Mouse (Mus musculus) myocyte (in vitro differentiated cells): Measurements from ENCODE around the gene Efcab12. TPM values are rescaled to one million over a fixed set of nuclear protein-coding genes. Genes with fewer than 3 reads are reported as not detected.
A peak's percentile ranks its signal among the peaks of the same experiment; 100 is the strongest.

Experiments
- H3K27me3 ChIP-seq: one replicate; pipeline ENCODE4 v1.6.1; 2011; ENCODE audit not compliant: control insufficient read depth, insufficient read depth, insufficient read length
- H3K36me3 ChIP-seq: one replicate; pipeline ENCODE4 v1.6.1; 2011; ENCODE audit not compliant: control insufficient read depth, insufficient read depth
- H3K4me2 ChIP-seq: one replicate; pipeline ENCODE4 v1.6.1; 2011; ENCODE audit warnings: low read depth, control low read depth
- H3K4me3 ChIP-seq: one replicate; pipeline ENCODE4 v1.5.1; 2011; ENCODE audit warnings: mild to moderate bottlenecking, control low read depth, moderate library complexity
- H3K79me2 ChIP-seq: one replicate; pipeline ENCODE4 v1.6.1; 2011; ENCODE audit not compliant: control insufficient read depth, insufficient read depth
- H3ac ChIP-seq: one replicate; pipeline ENCODE4 v1.6.1; 2011; ENCODE audit not compliant: control insufficient read depth, insufficient read length
- CEBPB ChIP-seq: IDR thresholded peaks from 2 replicates; pipeline ENCODE4 v1.6.1; 2011; ENCODE audit warnings: mild to moderate bottlenecking, moderate library complexity; ENCODE audit not compliant: poor library complexity, insufficient read depth, severe bottlenecking
- E2F4 ChIP-seq: IDR thresholded peaks from one replicate; pipeline ENCODE4 v1.6.1; 2011; ENCODE audit warnings: mild to moderate bottlenecking, control low read depth, moderate library complexity; ENCODE audit not compliant: insufficient read depth
- MAX ChIP-seq: IDR thresholded peaks from one replicate; pipeline ENCODE4 v1.6.1; 2011; ENCODE audit warnings: low read depth, mild to moderate bottlenecking, control low read depth
- MYOD1 ChIP-seq, 3 experiments: IDR thresholded peaks; one replicate each; pipeline ENCODE4 v1.6.1; 2011; ENCODE audit warnings: control low read depth in 2 of 3, low read depth in 2 of 3, mild to moderate bottlenecking in 2 of 3, moderate library complexity in 1 of 3; ENCODE audit not compliant: insufficient read length in 2 of 3, control insufficient read depth in 1 of 3
- MYOG ChIP-seq, 3 experiments: IDR thresholded peaks; one replicate each; pipeline ENCODE4 v1.6.1; 2011; ENCODE audit warnings: control low read depth in 2 of 3, low read depth in 2 of 3, mild to moderate bottlenecking in 2 of 3; ENCODE audit not compliant: insufficient read length in 2 of 3, control insufficient read depth in 1 of 3, insufficient read depth in 1 of 3
- POLR2A ChIP-seq: IDR thresholded peaks from one replicate; pipeline ENCODE4 v1.6.1; 2011; ENCODE audit warnings: low read depth, mild to moderate bottlenecking, control low read depth, moderate library complexity; ENCODE audit not compliant: insufficient read length
- POLR2AphosphoS2 ChIP-seq: IDR thresholded peaks from one replicate; pipeline ENCODE4 v1.6.1; 2011; ENCODE audit warnings: low read depth, control low read depth; ENCODE audit not compliant: insufficient read length
- REST ChIP-seq: IDR thresholded peaks from one replicate; pipeline ENCODE4 v1.6.1; 2011; ENCODE audit warnings: mild to moderate bottlenecking, control low read depth, moderate library complexity; ENCODE audit not compliant: insufficient read depth, insufficient read length
- SRF ChIP-seq: IDR thresholded peaks from one replicate; pipeline ENCODE4 v1.6.1; 2011; ENCODE audit warnings: low read depth; ENCODE audit not compliant: control insufficient read depth, insufficient read length
- TCF12 ChIP-seq: IDR thresholded peaks from one replicate; pipeline ENCODE4 v1.6.1; 2011; ENCODE audit warnings: mild to moderate bottlenecking, control low read depth; ENCODE audit not compliant: poor library complexity, insufficient read depth, severe bottlenecking
- TCF3 ChIP-seq: IDR thresholded peaks from one replicate; pipeline ENCODE4 v1.6.1; 2011; ENCODE audit warnings: low read depth, control low read depth; ENCODE audit not compliant: insufficient read length
- USF1 ChIP-seq: IDR thresholded peaks from one replicate; pipeline ENCODE4 v1.6.1; 2011; ENCODE audit warnings: low read depth, mild to moderate bottlenecking, control low read depth, moderate library complexity
- polyA plus RNA-seq: library from polyadenylated mRNA; unstranded; fragments of >200 nt; fragmentation: generic; extraction: Trizol; gene quantifications from one replicate; pipeline ENCODE4 v1.2.1, GENCODE M21; 2012; ENCODE audit warnings: missing spikeins

The Efcab12 gene
- polyA plus RNA-seq, 1 experiment, result not detected

GRCm38 (mm10) chr6:115803541-115804382 lies 34.5 kb downstream of the Efcab12 start:
- H3K36me3 ChIP-seq, result peaks cover 24% of the 10 kb centered on the region
- H3K27me3 ChIP-seq, result no peaks in the 10 kb centered on the region
- TF ChIP-seq E2F4 (no peak), MYOG (IDR thresholded peaks at IDR 0.05; ENCODE audit: control insufficient read depth in 1 of 3, insufficient read depth in 1 of 3, insufficient read length in 2 of 3, low read depth in 2 of 3) (no peak), POLR2AphosphoS2 (peak; percentile 73), TCF3 (no peak)
- no peak overlapping the region for H3ac ChIP-seq
- H3K79me2 ChIP-seq, result peaks cover 31% of the 10 kb centered on the region
- no peak overlapping the region for H3K4me2 ChIP-seq
- H3K4me3 ChIP-seq, result no peak overlapping the region

- Histone ChIP-seq H3ac (no peak overlapping the region), H3K4me2 (no peak overlapping the region), H3K27me3 (no peaks in the 10 kb centered on the region), H3K79me2 (peaks cover 15% of the 10 kb centered on the region), H3K4me3 (no peak overlapping the region), H3K36me3 (peaks cover 25% of the 10 kb centered on the region)
- TF ChIP-seq SRF, result no peak
- TF ChIP-seq POLR2AphosphoS2, result peak; percentile 65
- peak; percentile 45 for TF ChIP-seq POLR2A
These were observed 36.4 kb downstream of the Efcab12 start for GRCm38 (mm10) chr6:115801811-115802210.

GRCm38 (mm10) chr6:115792691-115793215 lies 45.5 kb downstream of the Efcab12 start:
- no peaks in the 10 kb centered on the region for H3K79me2 ChIP-seq
- H3ac ChIP-seq, result no peak overlapping the region
- no peaks in the 10 kb centered on the region for H3K27me3 ChIP-seq
- H3K36me3 ChIP-seq, result no peaks in the 10 kb centered on the region
- no peak for TF ChIP-seq CEBPB
- H3K4me2 ChIP-seq, result no peak overlapping the region
- no peak overlapping the region for H3K4me3 ChIP-seq

GRCm38 (mm10) chr6:115791842-115792686 lies 46.1 kb downstream of the Efcab12 start:
- Histone ChIP-seq H3K27me3 (no peaks in the 10 kb centered on the region), H3ac (no peak overlapping the region), H3K4me3 (no peak overlapping the region), H3K79me2 (no peaks in the 10 kb centered on the region), H3K4me2 (no peak overlapping the region), H3K36me3 (no peaks in the 10 kb centered on the region)
- TF ChIP-seq SRF, result no peak
- TF ChIP-seq REST, result no peak
- TF ChIP-seq POLR2AphosphoS2, result no peak
- TF ChIP-seq USF1, result no peak
- TF ChIP-seq TCF12, result peak; percentile 78
- TF ChIP-seq E2F4, result no peak
- TF ChIP-seq MYOD1 (IDR thresholded peaks at IDR 0.05; ENCODE audit: control insufficient read depth in 1 of 3, insufficient read length in 2 of 3, low read depth in 2 of 3), result peak in 2 of 3 experiments; percentile 77 to 80
- TF ChIP-seq TCF3, result peak; percentile 76
- TF ChIP-seq CEBPB, result no peak
- TF ChIP-seq MYOG (IDR thresholded peaks at IDR 0.05; ENCODE audit: control insufficient read depth in 1 of 3, insufficient read depth in 1 of 3, insufficient read length in 2 of 3, low read depth in 2 of 3), result peak; percentile 80 to 90 (median 89)
- peak; percentile 16 for TF ChIP-seq POLR2A
- no peak for TF ChIP-seq MAX

DNA sequence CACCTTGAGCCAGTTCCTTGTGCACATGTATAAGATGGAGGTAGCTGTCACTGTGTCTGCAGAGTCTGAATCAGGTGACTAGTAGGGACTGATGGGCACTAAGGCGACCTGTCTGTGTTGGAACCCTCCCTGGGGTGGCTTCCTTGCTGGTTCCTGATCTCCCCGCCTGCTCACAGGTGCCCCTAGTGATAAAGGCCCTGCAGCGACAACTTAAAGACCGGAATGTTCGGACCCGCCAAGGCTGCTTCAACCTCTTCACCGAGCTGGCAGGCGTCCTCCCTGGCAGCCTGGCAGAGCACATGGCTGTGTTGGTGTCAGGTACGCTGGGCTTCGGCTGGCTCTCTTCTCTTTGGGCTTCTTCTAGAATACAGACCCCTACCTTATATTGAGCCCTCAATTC lies 47.2 kb downstream of the Efcab12 start:
- no peak overlapping the region for H3K4me2 ChIP-seq
- no peaks in the 10 kb centered on the region for H3K79me2 ChIP-seq
- H3K36me3 ChIP-seq, result peaks cover 7% of the 10 kb centered on the region
- no peak for TF ChIP-seq POLR2AphosphoS2
- no peak for TF ChIP-seq POLR2A
- no peak for TF ChIP-seq TCF3
- TF ChIP-seq CEBPB, result no peak
- TF ChIP-seq MAX, result no peak
- no peak for TF ChIP-seq REST
- no peak for TF ChIP-seq E2F4
- TF ChIP-seq MYOD1 (IDR thresholded peaks at IDR 0.05; ENCODE audit: control insufficient read depth in 1 of 3, insufficient read length in 2 of 3, low read depth in 2 of 3), result no peak
- TF ChIP-seq USF1, result no peak
- no peak for TF ChIP-seq MYOG (IDR thresholded peaks at IDR 0.05; ENCODE audit: control insufficient read depth in 1 of 3, insufficient read depth in 1 of 3, insufficient read length in 2 of 3, low read depth in 2 of 3)
- TF ChIP-seq TCF12, result no peak
- TF ChIP-seq SRF, result no peak
- no peak overlapping the region for H3ac ChIP-seq
- H3K27me3 ChIP-seq, result no peaks in the 10 kb centered on the region
- no peak overlapping the region for H3K4me3 ChIP-seq
